Comparison of ENCODE assay signal across 25 mouse cellular contexts in the genomic region with DNA sequence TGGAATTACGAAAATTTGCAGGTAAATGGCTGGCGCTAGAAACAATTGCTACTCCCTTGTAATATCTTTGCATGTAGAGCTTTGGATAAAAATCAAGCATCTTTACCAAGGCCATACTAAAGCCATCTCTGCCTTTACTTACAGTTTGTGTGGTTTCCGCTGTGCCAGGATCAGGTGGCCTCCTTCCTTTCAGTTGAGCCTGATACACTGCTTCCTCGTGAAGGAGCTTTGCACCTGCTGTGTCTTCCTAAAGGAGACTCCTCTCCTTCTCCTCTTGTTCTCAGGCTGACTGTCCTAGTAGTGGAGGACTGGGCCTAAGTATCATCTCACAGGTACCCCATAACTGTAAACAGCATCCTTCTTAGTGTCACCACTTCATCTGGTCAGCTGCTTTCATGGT.
"Had no signal": no experiment of that assay in that cellular context is flagged by ENCODE, and none has a peak within 500 bp of the region (broad histone marks: within the 10 kb centered on the region; RNA-seq: fewer than 3 reads in every experiment).

No protein-coding gene starts in this region.

- ATAC-seq: forebrain, postnatal 0 days; hindbrain, postnatal 0 days; intestine, embryonic 16.5 days; liver, embryonic 12.5 days had no signal

- H3K9me3 ChIP-seq: heart, embryonic 13.5 days; heart, embryonic 15.5 days; hindbrain, embryonic 13.5 days; hindbrain, embryonic 15.5 days; kidney, embryonic 15.5 days; limb, embryonic 13.5 days; limb, embryonic 15.5 days; liver, embryonic 12.5 days had no signal

- H3K4me3 ChIP-seq: heart, embryonic 13.5 days; heart, embryonic 15.5 days; hindbrain, embryonic 13.5 days; hindbrain, embryonic 15.5 days; kidney, embryonic 15.5 days; limb, embryonic 13.5 days; limb, embryonic 15.5 days; liver, embryonic 12.5 days had no signal

- H3K9ac ChIP-seq: forebrain, postnatal 0 days; heart, embryonic 15.5 days; hindbrain, embryonic 13.5 days; hindbrain, embryonic 15.5 days; kidney, embryonic 15.5 days; limb, embryonic 13.5 days; limb, embryonic 15.5 days; liver, embryonic 12.5 days had no signal

- H3K4me2 ChIP-seq: heart, embryonic 11.5 days; heart, embryonic 13.5 days; heart, embryonic 15.5 days; hindbrain, embryonic 13.5 days; hindbrain, embryonic 15.5 days; kidney, embryonic 15.5 days; limb, embryonic 13.5 days; limb, embryonic 15.5 days; liver, embryonic 12.5 days had no signal

- DNase-seq: forebrain, postnatal 0 days; gastrocnemius, postnatal 36 days; heart, adult 18-20 months; heart, postnatal 10 days; heart, postnatal 36 days; kidney, adult 11 months; kidney, adult 2 months; kidney, adult 9 months; kidney, postnatal 14 days; kidney, postnatal 36 days; layer of hippocampus, adult 9-11 months; layer of hippocampus, postnatal 36 days; left cerebral cortex, postnatal 4 days had no signal

- H3K27ac ChIP-seq: heart, embryonic 13.5 days; heart, embryonic 15.5 days; hindbrain, embryonic 13.5 days; hindbrain, embryonic 15.5 days; hindbrain, postnatal 0 days; kidney, embryonic 15.5 days; kidney, postnatal 0 days; limb, embryonic 13.5 days; limb, embryonic 15.5 days; liver, embryonic 12.5 days had no signal

- H3K27me3 ChIP-seq: heart, embryonic 13.5 days; heart, embryonic 15.5 days; hindbrain, embryonic 13.5 days; hindbrain, embryonic 15.5 days; kidney, embryonic 15.5 days; limb, embryonic 13.5 days; limb, embryonic 15.5 days had no signal

- H3K36me3 ChIP-seq: heart, embryonic 13.5 days; heart, embryonic 15.5 days; hindbrain, embryonic 13.5 days; hindbrain, embryonic 15.5 days; kidney, embryonic 15.5 days; limb, embryonic 13.5 days; limb, embryonic 15.5 days; liver, embryonic 12.5 days had no signal
